Mouse (Mus musculus) thymus, adult 2 months (tissue): ENCODE measurements around the gene Slc39a8. TPM values are rescaled to one million over a fixed set of nuclear protein-coding genes. Genes with fewer than 3 reads are reported as not detected.
A peak's percentile ranks its signal among the peaks of the same experiment; 100 is the strongest.

Experiments
- DNase-seq: peaks from one replicate; pipeline ENCODE4 v3.0.0; 2021
- H3K27ac ChIP-seq: fragments of 200-500 bp; 2 replicates; pipeline ENCODE4 v1.5.1; 2012; ENCODE audit warnings: low read length, control low read depth; ENCODE audit not compliant: control insufficient read depth, insufficient read depth
- H3K27me3 ChIP-seq: fragments of 200-500 bp; 2 replicates; pipeline ENCODE4 v1.6.1; 2012; ENCODE audit warnings: mild to moderate bottlenecking, low read length, moderate library complexity, mixed read lengths; ENCODE audit not compliant: control insufficient read depth, insufficient read depth
- H3K36me3 ChIP-seq: fragments of 200-500 bp; 2 replicates; pipeline ENCODE4 v1.6.1; 2012; ENCODE audit warnings: mild to moderate bottlenecking, low read length, moderate library complexity; ENCODE audit not compliant: control insufficient read depth, insufficient read depth
- H3K4me1 ChIP-seq: fragments of 200-500 bp; replicated peaks from 2 replicates; pipeline ENCODE4 v1.6.1; 2012; ENCODE audit warnings: low read length; ENCODE audit not compliant: control insufficient read depth, insufficient read depth
- H3K4me3 ChIP-seq: fragments of 200-500 bp; 2 replicates; pipeline ENCODE4 v1.5.1; 2012; ENCODE audit warnings: mild to moderate bottlenecking, low read length, control low read depth, moderate library complexity; ENCODE audit not compliant: control insufficient read depth, insufficient read depth
- CTCF ChIP-seq: fragments of 200-500 bp; IDR thresholded peaks from 2 replicates; pipeline ENCODE4 v1.5.1; 2012; ENCODE audit warnings: mild to moderate bottlenecking, control low read depth, low read length, moderate library complexity, borderline replicate concordance; ENCODE audit not compliant: control insufficient read depth, poor library complexity, insufficient read depth; ENCODE audit errors: extremely low read depth
- POLR2A ChIP-seq: fragments of 200-500 bp; IDR thresholded peaks from 2 replicates; pipeline ENCODE4 v1.6.1; 2012; ENCODE audit warnings: mild to moderate bottlenecking, low read length, control low read depth, moderate library complexity; ENCODE audit not compliant: control insufficient read depth, poor library complexity, insufficient read depth; ENCODE audit errors: extremely low read depth
- WGBS: fragments of 180-500 bp; shearing (Covaris S2); methylation state at CpG from one replicate; pipeline ENCODE4 v1.1.7; 2018; 5-methylcytosine and 5-hydroxymethylcytosine counted together
- polyA plus RNA-seq: library from polyadenylated mRNA; depleted of rRNA; stranded (reverse); fragments of >200 nt; gene quantifications from 2 replicates; pipeline ENCODE4 v1.2.3, GENCODE M21; 2012

The Slc39a8 gene
- polyA plus RNA-seq, 1 experiment: 5.0 TPM

GRCm38 (mm10) chr3:135815973-135816727, 8.9 kb upstream of the Slc39a8 start:
- DNase-seq: no peak
- no peaks in the 10 kb centered on the region for H3K27me3 ChIP-seq
- no peak overlapping the region for H3K4me3 ChIP-seq
- no peak overlapping the region for H3K27ac ChIP-seq
- H3K4me1 ChIP-seq: no peaks in the 10 kb centered on the region
- 95% methylated on average over 5 of the region's 5 CpGs for WGBS
- TF ChIP-seq CTCF (no peak), POLR2A (no peak)
- no peaks in the 10 kb centered on the region for H3K36me3 ChIP-seq

GRCm38 (mm10) chr3:135817124-135817523, 8.0 kb upstream of the Slc39a8 start:
- TF ChIP-seq CTCF: no peak
- TF ChIP-seq POLR2A: no peak
- Histone ChIP-seq H3K4me1 (no peaks in the 10 kb centered on the region), H3K36me3 (no peaks in the 10 kb centered on the region), H3K27me3 (no peaks in the 10 kb centered on the region), H3K27ac (no peak overlapping the region), H3K4me3 (no peak overlapping the region)
- WGBS: 54% methylated on average over 1 of the region's 1 CpGs
- DNase-seq: no peak

GRCm38 (mm10) chr3:135824436-135824835, 643 bp upstream of the Slc39a8 start:
- TF ChIP-seq POLR2A: no peak
- TF ChIP-seq CTCF: no peak
- H3K4me3 ChIP-seq: no peak overlapping the region

GRCm38 (mm10) chr3:135825754-135826683, 940 bp downstream of the Slc39a8 start:
- under 1% methylated on average over 57 of the region's 57 CpGs for WGBS
- Histone ChIP-seq H3K4me1 (no peaks in the 10 kb centered on the region), H3K27ac (peak overlapping the region; percentile 74), H3K36me3 (no peaks in the 10 kb centered on the region), H3K4me3 (peak overlapping the region; percentile 76), H3K27me3 (no peaks in the 10 kb centered on the region)
- TF ChIP-seq POLR2A (no peak), CTCF (peak; percentile 74)
- DNase-seq: peak; percentile 74

More at GRCm38 (mm10) chr3:135824436-135824835, 643 bp upstream of the Slc39a8 start:
- Histone ChIP-seq H3K36me3 (no peaks in the 10 kb centered on the region), H3K4me1 (no peaks in the 10 kb centered on the region), H3K27me3 (no peaks in the 10 kb centered on the region), H3K27ac (no peak overlapping the region)
- 37% methylated on average over 3 of the region's 4 CpGs for WGBS
- no peak for DNase-seq

- WGBS: 31% methylated on average over 12 of the region's 12 CpGs
- Histone ChIP-seq H3K4me1 (no peaks in the 10 kb centered on the region), H3K27ac (no peak overlapping the region), H3K27me3 (no peaks in the 10 kb centered on the region), H3K4me3 (peak overlapping the region; percentile 76), H3K36me3 (no peaks in the 10 kb centered on the region)
- DNase-seq: no peak
- no peak for TF ChIP-seq POLR2A
- TF ChIP-seq CTCF: no peak
Measured at GRCm38 (mm10) chr3:135826684-135827249, 1.7 kb downstream of the Slc39a8 start.

- WGBS: 91% methylated on average over 1 of the region's 1 CpGs
- Histone ChIP-seq H3K4me1 (no peaks in the 10 kb centered on the region), H3K27ac (no peak overlapping the region), H3K36me3 (no peaks in the 10 kb centered on the region), H3K27me3 (no peaks in the 10 kb centered on the region), H3K4me3 (no peak overlapping the region)
- no peak for TF ChIP-seq POLR2A
- no peak for DNase-seq
Measured at GRCm38 (mm10) chr3:135828000-135828399, 2.9 kb downstream of the Slc39a8 start.
